Mouse (Mus musculus): ENCODE results near the gene Igsf9. TPM values are rescaled to one million over a fixed set of nuclear protein-coding genes. Genes with fewer than 3 reads are reported as not detected.

Igsf9 gene
- total RNA-seq, 2 experiments from 2014 or later, result not detected

- no peak for ATAC-seq (replicated peaks; ENCODE audit: low FRiP score, poor library complexity, severe bottlenecking)
Observed at GRCm38 (mm10) chr1:172510421-172510972, 28.9 kb downstream of the Igsf9 start.

- ATAC-seq (replicated peaks; ENCODE audit: low FRiP score, poor library complexity, severe bottlenecking), result no peak
Observed at GRCm38 (mm10) chr1:172512962-172513361, 31.4 kb downstream of the Igsf9 start.

GRCm38 (mm10) chr1:172513525-172514212, 32.1 kb downstream of the Igsf9 start:
- ATAC-seq (replicated peaks; ENCODE audit: low FRiP score, poor library complexity, severe bottlenecking), result no peak

- no peak for ATAC-seq (replicated peaks; ENCODE audit: low FRiP score, poor library complexity, severe bottlenecking)
Observed at GRCm38 (mm10) chr1:172514213-172514529, 32.6 kb downstream of the Igsf9 start.

- ATAC-seq (replicated peaks; ENCODE audit: low FRiP score, poor library complexity, severe bottlenecking), result no peak
Observed at GRCm38 (mm10) chr1:172514551-172515268, 33.1 kb downstream of the Igsf9 start.

- ATAC-seq (replicated peaks; ENCODE audit: low FRiP score, poor library complexity, severe bottlenecking), result 0 out of 2 replicates have a peak, but pooled peaks have one; percentile 39
Observed at GRCm38 (mm10) chr1:172515396-172515795, 33.8 kb downstream of the Igsf9 start.

- no peak for ATAC-seq (replicated peaks; ENCODE audit: low FRiP score, poor library complexity, severe bottlenecking)
Observed at GRCm38 (mm10) chr1:172518013-172518412, 36.4 kb downstream of the Igsf9 start.

GRCm38 (mm10) chr1:172519644-172520043, 38.1 kb downstream of the Igsf9 start:
- ATAC-seq (replicated peaks; ENCODE audit: low FRiP score, poor library complexity, severe bottlenecking), result no peak

GRCm38 (mm10) chr1:172520576-172521440, 39.2 kb downstream of the Igsf9 start, which contains the start of gene Cfap45:
Gene Cfap45 (plus strand): TSS chr1:172520801.
- ATAC-seq (replicated peaks; ENCODE audit: low FRiP score, poor library complexity, severe bottlenecking), result 0 out of 2 replicates have a peak, but pooled peaks have one; percentile 14

- no peak for ATAC-seq (replicated peaks; ENCODE audit: low FRiP score, poor library complexity, severe bottlenecking)
Observed at GRCm38 (mm10) chr1:172522524-172522923, 40.9 kb downstream of the Igsf9 start.

GRCm38 (mm10) chr1:172523699-172524101, 42.1 kb downstream of the Igsf9 start:
- no peak for ATAC-seq (replicated peaks; ENCODE audit: low FRiP score, poor library complexity, severe bottlenecking)

- ATAC-seq (replicated peaks; ENCODE audit: low FRiP score, poor library complexity, severe bottlenecking), result no peak
Observed at GRCm38 (mm10) chr1:172525027-172525764, 43.6 kb downstream of the Igsf9 start.

- ATAC-seq (replicated peaks; ENCODE audit: low FRiP score, poor library complexity, severe bottlenecking), result no peak
Observed at GRCm38 (mm10) chr1:172525971-172526370, 44.4 kb downstream of the Igsf9 start.

GRCm38 (mm10) chr1:172526380-172527081, 44.9 kb downstream of the Igsf9 start:
- ATAC-seq (replicated peaks; ENCODE audit: low FRiP score, poor library complexity, severe bottlenecking), result no peak

- no peak for ATAC-seq (replicated peaks; ENCODE audit: low FRiP score, poor library complexity, severe bottlenecking)
Observed at GRCm38 (mm10) chr1:172527431-172527830, 45.8 kb downstream of the Igsf9 start.

- no peak for ATAC-seq (replicated peaks; ENCODE audit: low FRiP score, poor library complexity, severe bottlenecking)
Observed at GRCm38 (mm10) chr1:172528701-172529100, 47.1 kb downstream of the Igsf9 start.

GRCm38 (mm10) chr1:172530544-172531220, 49.1 kb downstream of the Igsf9 start:
- ATAC-seq (replicated peaks; ENCODE audit: low FRiP score, poor library complexity, severe bottlenecking), result no peak

- ATAC-seq (replicated peaks; ENCODE audit: low FRiP score, poor library complexity, severe bottlenecking), result no peak
Observed at GRCm38 (mm10) chr1:172532551-172532950, 51.0 kb downstream of the Igsf9 start.
